9 mouse cellular contexts compared by ENCODE assay signal in genomic region chr7:81554369-81554768, GRCm38 (mm10). TPM values are rescaled to one million over a fixed set of nuclear protein-coding genes. Genes with fewer than 3 reads are reported as not detected.
DNase-seq lines count a peak whose midpoint lies in the region; ATAC-seq and TF ChIP-seq lines count a peak whose summit lies in the region.
"Had no signal": no experiment of that assay in that cellular context is flagged by ENCODE, and none has a peak within 500 bp of the region (broad histone marks: within the 10 kb centered on the region; RNA-seq: fewer than 3 reads in every experiment).

No protein-coding gene starts in this region.

- no peaks in the 10 kb centered on the region for H3K4me1 ChIP-seq in liver, postnatal 0 days (ENCODE audit: insufficient read depth)

- H3K27me3 ChIP-seq in liver, postnatal 0 days (ENCODE audit: insufficient read depth, low read length): no peaks in the 10 kb centered on the region
- H3K27me3 ChIP-seq: midbrain, embryonic 12.5 days had no signal

- TF ChIP-seq EP300 in liver, postnatal 0 days (IDR thresholded peaks at IDR 0.05; ENCODE audit: low read depth): no peak

- WGBS in liver, postnatal 0 days (ENCODE audit: insufficient replicate concordance): 76% methylated on average over 2 of the region's 2 CpGs

- DNase-seq in CD4-positive, CD25-positive, alpha-beta regulatory T cell, adult 2 months (ENCODE audit: low read depth, low spot score): peak; percentile 47
- DNase-seq in kidney, postnatal 14 days: peak; percentile 18
- no peak for DNase-seq in kidney, adult 11 months
- peak; percentile 47 for DNase-seq in brain, embryonic 14.5 days (ENCODE audit: low read depth)
- peak; percentile 74 for DNase-seq in liver, postnatal 0 days
- DNase-seq in cerebellum, adult 9-11 months: no peak

- no peaks in the 10 kb centered on the region for H3K9me3 ChIP-seq in liver, postnatal 0 days (ENCODE audit: low read length)
- H3K9me3 ChIP-seq: midbrain, embryonic 12.5 days had no signal

- no peak for TF ChIP-seq POLR2A in brain, embryonic 14.5 days (IDR thresholded peaks at IDR 0.05; ENCODE audit: borderline replicate concordance, extremely low read depth, insufficient read depth, insufficient read length, poor library complexity, severe bottlenecking)

- no peak overlapping the region for H3K4me2 ChIP-seq in liver, postnatal 0 days (ENCODE audit: low read depth, low read length)
- H3K4me2 ChIP-seq: midbrain, embryonic 12.5 days had no signal

- no peak overlapping the region for H3K4me3 ChIP-seq in liver, postnatal 0 days (ENCODE audit: low read depth, low read length)
- H3K4me3 ChIP-seq: midbrain, embryonic 12.5 days had no signal

- H3K9ac ChIP-seq in liver, postnatal 0 days (replicated peaks): no peak overlapping the region
- H3K9ac ChIP-seq: midbrain, embryonic 12.5 days had no signal

- peak; percentile 49; the same call in 1 of the 2 replicates for TF ChIP-seq CTCF in brain, embryonic 14.5 days (IDR thresholded peaks at IDR 0.05; ENCODE audit: borderline replicate concordance, extremely low read depth, insufficient read depth, insufficient read length)
- TF ChIP-seq CTCF in liver, postnatal 0 days (IDR thresholded peaks at IDR 0.05; ENCODE audit: low read depth): peak; percentile 82

- ATAC-seq in CD4-positive, CD25-positive, alpha-beta regulatory T cell, adult 4 months: no peak
- ATAC-seq in liver, postnatal 0 days: no peak
- ATAC-seq in activated CD4-positive, CD25-positive, alpha-beta regulatory T cell, adult 4 months: no peak

- no peak overlapping the region for H3K27ac ChIP-seq in liver, postnatal 0 days (ENCODE audit: low read depth)
- H3K27ac ChIP-seq: midbrain, embryonic 12.5 days had no signal

- H3K36me3 ChIP-seq in liver, postnatal 0 days (replicated peaks; ENCODE audit: insufficient read depth, low read length): no peaks in the 10 kb centered on the region
- H3K36me3 ChIP-seq: midbrain, embryonic 12.5 days had no signal

RNA-seq across cellular contexts. Expression of gene Fsd2, which starts 12.4 kb away (rescaled TPM):
- 1 to 10 TPM; 5.3 to 6.4 TPM for polyA plus RNA-seq in CD4-positive, CD25-positive, alpha-beta regulatory T cell, adult 4 months (2017; shearing (Covaris generic))
- 0.14 and 0.18 TPM in 2 replicates for polyA plus RNA-seq in brain, embryonic 14.5 days (2012; rRNA removed)
- polyA plus RNA-seq in liver, postnatal 0 days (2015; fragmentation: Nextera tagmentation; extraction: Ambion mirVana): 0.28 and 0.50 TPM in 2 replicates
- 1 to 10 TPM; 5.0 to 5.1 TPM for polyA plus RNA-seq in activated CD4-positive, CD25-positive, alpha-beta regulatory T cell, adult 4 months (2017; shearing (Covaris generic))

RNA-seq across cellular contexts. Expression of gene Whamm, which starts 16.7 kb away (rescaled TPM):
- 1 to 10 TPM; 3.1 to 5.5 TPM for polyA plus RNA-seq in CD4-positive, CD25-positive, alpha-beta regulatory T cell, adult 4 months (2017; shearing (Covaris generic))
- polyA plus RNA-seq in brain, embryonic 14.5 days (2012; rRNA removed): 14.9 and 16.1 TPM in 2 replicates
- 7.0 and 8.1 TPM in 2 replicates for polyA plus RNA-seq in liver, postnatal 0 days (2015; fragmentation: Nextera tagmentation; extraction: Ambion mirVana)
- polyA plus RNA-seq in activated CD4-positive, CD25-positive, alpha-beta regulatory T cell, adult 4 months (2017; shearing (Covaris generic)): 1 to 10 TPM; 4.1 to 4.4 TPM

RNA-seq across cellular contexts. Expression of gene BC048679, which starts 56.3 kb away (rescaled TPM):
- not detected for polyA plus RNA-seq in CD4-positive, CD25-positive, alpha-beta regulatory T cell, adult 4 months (2017; shearing (Covaris generic))
- polyA plus RNA-seq in brain, embryonic 14.5 days (2012; rRNA removed): not detected in 2 replicates
- not detected in 2 replicates for polyA plus RNA-seq in liver, postnatal 0 days (2015; fragmentation: Nextera tagmentation; extraction: Ambion mirVana)
- polyA plus RNA-seq in activated CD4-positive, CD25-positive, alpha-beta regulatory T cell, adult 4 months (2017; shearing (Covaris generic)): not detected
- polyA plus RNA-seq: midbrain, embryonic 12.5 days had no signal

Comparison
In these comparisons a context has a peak if more than half of its experiments do, and no peak if none do; other contexts are left out.
1. DNase-seq: peak in CD4-positive, CD25-positive, alpha-beta regulatory T cell, adult 2 months (single experiment), kidney, postnatal 14 days (single experiment), brain, embryonic 14.5 days (single experiment) and liver, postnatal 0 days (single experiment); none in kidney, adult 11 months (single experiment) and cerebellum, adult 9-11 months (single experiment).